Mouse (Mus musculus) embryonic facial prominence, embryonic 10.5 days (tissue): ENCODE measurements around the gene Pfn1. TPM values are rescaled to one million over a fixed set of nuclear protein-coding genes. Genes with fewer than 3 reads are reported as not detected.

Source experiments
- DNase-seq: peaks from one replicate; pipeline ENCODE4 v3.0.0-alpha.2; 2017; ENCODE audit warnings: low spot score
- H3K27ac ChIP-seq: fragments of 300-500 bp; sonication (generic); replicated peaks from 2 replicates; pipeline ENCODE4 v1.5.1; 2016; ENCODE audit warnings: mild to moderate bottlenecking
- H3K27me3 ChIP-seq: fragments of 300-500 bp; sonication (generic); replicated peaks from 2 replicates; pipeline ENCODE4 v1.6.1; 2016; ENCODE audit warnings: low read depth, mild to moderate bottlenecking; ENCODE audit not compliant: poor library complexity, severe bottlenecking
- H3K36me3 ChIP-seq: fragments of 300-500 bp; sonication (generic); replicated peaks from 2 replicates; pipeline ENCODE4 v1.6.1; 2016; ENCODE audit warnings: mild to moderate bottlenecking, moderate library complexity
- H3K4me1 ChIP-seq: fragments of 300-500 bp; sonication (generic); 2 replicates; pipeline ENCODE4 v1.6.1; 2016
- H3K4me3 ChIP-seq: fragments of 300-500 bp; sonication (generic); 2 replicates; pipeline ENCODE4 v1.5.1; 2016; ENCODE audit warnings: mild to moderate bottlenecking, moderate library complexity
- H3K9me3 ChIP-seq: fragments of 300-500 bp; sonication (generic); 2 replicates; pipeline ENCODE4 v1.6.1; 2016; ENCODE audit warnings: mild to moderate bottlenecking
- WGBS: fragments of 180-500 bp; shearing (Covaris S2); methylation state at CpG from one replicate; pipeline ENCODE4 v1.1.7; 2016; 5-methylcytosine and 5-hydroxymethylcytosine counted together
- polyA plus RNA-seq: library from polyadenylated mRNA; unstranded; fragments of >200 nt; fragmentation: Nextera tagmentation; extraction: Ambion mirVana; gene quantifications from 2 replicates; pipeline ENCODE4 v1.2.1, GENCODE M21; 2016

The Pfn1 gene
- polyA plus RNA-seq, 1 experiment from 2014 or later, result 2,153 TPM

- H3K4me3 ChIP-seq, result peak overlapping the region; percentile 100
- peaks cover 55% of the 10 kb centered on the region for H3K4me1 ChIP-seq
- no peaks in the 10 kb centered on the region for H3K27me3 ChIP-seq
- DNase-seq, result no peak
- 52% methylated on average over 9 of the region's 9 CpGs for WGBS
- H3K36me3 ChIP-seq, result peaks cover 45% of the 10 kb centered on the region
- peak overlapping the region; percentile 99 for H3K27ac ChIP-seq
- no peaks in the 10 kb centered on the region for H3K9me3 ChIP-seq
Measured at GRCm38 (mm10) chr11:70657991-70658390, 3.5 kb upstream of the Pfn1 start.

GRCm38 (mm10) chr11:70657573-70657972 lies 3.1 kb upstream of the Pfn1 start:
- Histone ChIP-seq H3K9me3 (no peaks in the 10 kb centered on the region), H3K27ac (peak overlapping the region; percentile 99), H3K4me1 (peaks cover 59% of the 10 kb centered on the region), H3K4me3 (peak overlapping the region; percentile 100), H3K27me3 (no peaks in the 10 kb centered on the region), H3K36me3 (peaks cover 45% of the 10 kb centered on the region)
- DNase-seq, result no peak
- WGBS, result 51% methylated on average over 6 of the region's 6 CpGs

GRCm38 (mm10) chr11:70656964-70657363 lies 2.5 kb upstream of the Pfn1 start, which contains the start of gene Eno3:
Gene Eno3 (plus strand): TSS chr11:70657202.
- Histone ChIP-seq H3K36me3 (peaks cover 45% of the 10 kb centered on the region), H3K27ac (peak within 1 kb of the TSS; percentile 99), H3K27me3 (no peaks in the 10 kb centered on the region), H3K4me3 (peak within 1 kb of the TSS; percentile 100), H3K9me3 (no peaks in the 10 kb centered on the region), H3K4me1 (peaks cover 65% of the 10 kb centered on the region)
- peak; percentile 76 for DNase-seq
- WGBS, result 0% methylated on average over 3 of the region's 3 CpGs

GRCm38 (mm10) chr11:70656456-70656927 lies 2.0 kb upstream of the Pfn1 start:
- 2% methylated on average over 16 of the region's 16 CpGs for WGBS
- H3K4me1 ChIP-seq, result peaks cover 68% of the 10 kb centered on the region
- peaks cover 45% of the 10 kb centered on the region for H3K36me3 ChIP-seq
- H3K27me3 ChIP-seq, result no peaks in the 10 kb centered on the region
- DNase-seq, result peak; percentile 88
- peak overlapping the region; percentile 100 for H3K4me3 ChIP-seq
- H3K9me3 ChIP-seq, result no peaks in the 10 kb centered on the region
- H3K27ac ChIP-seq, result peak overlapping the region; percentile 99

- Histone ChIP-seq H3K9me3 (no peaks in the 10 kb centered on the region), H3K4me1 (peaks cover 74% of the 10 kb centered on the region), H3K4me3 (peak overlapping the region; percentile 100), H3K27ac (peak overlapping the region; percentile 99), H3K27me3 (no peaks in the 10 kb centered on the region), H3K36me3 (peaks cover 45% of the 10 kb centered on the region)
- DNase-seq, result peak; percentile 80
- under 1% methylated on average over 61 of the region's 61 CpGs for WGBS
Measured at GRCm38 (mm10) chr11:70655571-70656455, 1.4 kb upstream of the Pfn1 start.

GRCm38 (mm10) chr11:70654923-70655570 lies 603 bp upstream of the Pfn1 start:
- peak; percentile 90 for DNase-seq
- H3K4me3 ChIP-seq, result peak overlapping the region; percentile 100
- peaks cover 76% of the 10 kb centered on the region for H3K4me1 ChIP-seq
- H3K9me3 ChIP-seq, result no peaks in the 10 kb centered on the region
- H3K27ac ChIP-seq, result peak overlapping the region; percentile 99
- no peaks in the 10 kb centered on the region for H3K27me3 ChIP-seq
- under 1% methylated on average over 48 of the region's 48 CpGs for WGBS
- H3K36me3 ChIP-seq, result peaks cover 46% of the 10 kb centered on the region

GRCm38 (mm10) chr11:70653345-70654197 lies 873 bp downstream of the Pfn1 start:
- Histone ChIP-seq H3K27me3 (no peaks in the 10 kb centered on the region), H3K36me3 (peaks cover 47% of the 10 kb centered on the region), H3K27ac (peak overlapping the region; percentile 99), H3K4me3 (peak overlapping the region; percentile 100), H3K4me1 (peaks cover 79% of the 10 kb centered on the region), H3K9me3 (no peaks in the 10 kb centered on the region)
- WGBS, result under 1% methylated on average over 63 of the region's 63 CpGs
- DNase-seq, result peak; percentile 90

GRCm38 (mm10) chr11:70652884-70653344 lies 1.5 kb downstream of the Pfn1 start:
- DNase-seq, result no peak
- WGBS, result 58% methylated on average over 6 of the region's 6 CpGs
- H3K4me1 ChIP-seq, result peaks cover 79% of the 10 kb centered on the region
- H3K27ac ChIP-seq, result peak overlapping the region; percentile 99
- no peaks in the 10 kb centered on the region for H3K27me3 ChIP-seq
- H3K4me3 ChIP-seq, result peak overlapping the region; percentile 100
- H3K9me3 ChIP-seq, result no peaks in the 10 kb centered on the region
- peaks cover 51% of the 10 kb centered on the region for H3K36me3 ChIP-seq

GRCm38 (mm10) chr11:70652029-70652883 lies 2.2 kb downstream of the Pfn1 start:
- Histone ChIP-seq H3K4me1 (peaks cover 76% of the 10 kb centered on the region), H3K27me3 (no peaks in the 10 kb centered on the region), H3K36me3 (peaks cover 51% of the 10 kb centered on the region), H3K9me3 (no peaks in the 10 kb centered on the region), H3K4me3 (peak overlapping the region; percentile 100), H3K27ac (peak overlapping the region; percentile 99)
- WGBS, result 53% methylated on average over 12 of the region's 12 CpGs
- DNase-seq, result peak; percentile 75

GRCm38 (mm10) chr11:70651391-70651790 lies 3.1 kb downstream of the Pfn1 start:
- 83% methylated on average over 2 of the region's 2 CpGs for WGBS
- peaks cover 71% of the 10 kb centered on the region for H3K4me1 ChIP-seq
- peaks cover 51% of the 10 kb centered on the region for H3K36me3 ChIP-seq

More at GRCm38 (mm10) chr11:70651391-70651790, 3.1 kb downstream of the Pfn1 start:
- no peak overlapping the region for H3K27ac ChIP-seq
- peak overlapping the region; percentile 100 for H3K4me3 ChIP-seq
- H3K27me3 ChIP-seq, result no peaks in the 10 kb centered on the region
- no peaks in the 10 kb centered on the region for H3K9me3 ChIP-seq
- DNase-seq, result no peak
